Mouse (Mus musculus) ES-Bruce4 (cell line): Measurements from ENCODE around the gene Arhgap6. TPM values are rescaled to one million over a fixed set of nuclear protein-coding genes. Genes with fewer than 3 reads are reported as not detected.

Source experiments
- H3K27ac ChIP-seq: 2 replicates; pipeline ENCODE4 v1.5.1; 2012; ENCODE audit warnings: low read length, inconsistent platforms; ENCODE audit not compliant: insufficient read depth
- H3K27me3 ChIP-seq: 2 replicates; pipeline ENCODE4 v1.6.1; 2012; ENCODE audit warnings: mild to moderate bottlenecking, low read length, inconsistent platforms; ENCODE audit not compliant: control insufficient read depth, poor library complexity, insufficient read depth, severe bottlenecking
- H3K36me3 ChIP-seq: 2 replicates; pipeline ENCODE4 v1.6.1; 2012; ENCODE audit warnings: inconsistent platforms, mild to moderate bottlenecking, low read length, moderate library complexity; ENCODE audit not compliant: control insufficient read depth, poor library complexity, insufficient read depth, severe bottlenecking
- H3K4me1 ChIP-seq: one replicate; pipeline ENCODE4 v1.8.1; 2011; ENCODE audit warnings: low read length; ENCODE audit not compliant: control insufficient read depth, insufficient read depth
- H3K4me3 ChIP-seq: 2 replicates; pipeline ENCODE4 v1.5.1; 2011; ENCODE audit warnings: low read depth, mild to moderate bottlenecking, low read length
- H3K9ac ChIP-seq: 2 replicates; pipeline ENCODE4 v1.6.1; 2012; ENCODE audit warnings: low read depth, mild to moderate bottlenecking, inconsistent platforms; ENCODE audit not compliant: poor library complexity, severe bottlenecking
- H3K9me3 ChIP-seq: replicated peaks from 2 replicates; pipeline ENCODE4 v1.6.1; 2012; ENCODE audit warnings: mild to moderate bottlenecking, low read length, inconsistent platforms; ENCODE audit not compliant: control insufficient read depth, poor library complexity, insufficient read depth, severe bottlenecking
- CTCF ChIP-seq: IDR thresholded peaks from one replicate; pipeline ENCODE4 v1.8.1; 2011; ENCODE audit warnings: low read depth, low read length
- EP300 ChIP-seq: IDR thresholded peaks from 2 replicates; pipeline ENCODE4 v1.6.1; 2011; ENCODE audit warnings: low read depth, low read length; ENCODE audit not compliant: insufficient read depth
- POLR2A ChIP-seq: IDR thresholded peaks from one replicate; pipeline ENCODE4 v1.8.1; 2011; ENCODE audit warnings: low read length; ENCODE audit not compliant: insufficient read depth
- polyA plus RNA-seq: library from polyadenylated mRNA; stranded (reverse); fragments of >200 nt; gene quantifications from 2 replicates; pipeline ENCODE4 v1.2.4, GENCODE M21; 2011; ENCODE audit warnings: low read depth; ENCODE audit not compliant: missing spikeins, insufficient read depth, insufficient read length

Arhgap6 gene
- polyA plus RNA-seq, 1 experiment, result 1.2 TPM

GRCm38 (mm10) chrX:169338213-169338612, 543.3 kb downstream of the Arhgap6 start:
- no peak overlapping the region for H3K27ac ChIP-seq
- H3K4me3 ChIP-seq, result no peak overlapping the region
- H3K4me1 ChIP-seq, result no peaks in the 10 kb centered on the region
- no peaks in the 10 kb centered on the region for H3K9me3 ChIP-seq
- no peaks in the 10 kb centered on the region for H3K36me3 ChIP-seq
- TF ChIP-seq POLR2A (no peak), EP300 (no peak), CTCF (no peak)
- no peak overlapping the region for H3K9ac ChIP-seq
- H3K27me3 ChIP-seq, result no peaks in the 10 kb centered on the region

Other genes with a start within 250 kb of the Arhgap6 start
- not detected in 2 replicates for gene Frmpd4, start 217.9 kb upstream of the Arhgap6 start, polyA plus RNA-seq
- 13.9 and 14.0 TPM in 2 replicates for gene Msl3, start 121.2 kb upstream of the Arhgap6 start, polyA plus RNA-seq